Mouse (Mus musculus): ENCODE measurements around the gene 1700029H14Rik. TPM values are rescaled to one million over a fixed set of nuclear protein-coding genes. Genes with fewer than 3 reads are reported as not detected.

1700029H14Rik gene
- 2.8 TPM in 1 of 2 replicates, not detected in the other for total RNA-seq (2014; rRNA removed)
- polyA plus RNA-seq (2015; fragmentation: Nextera tagmentation; extraction: Ambion mirVana): 0.30 and 0.57 TPM in 2 replicates

GRCm38 (mm10) chr8:13562118-13562517 is at the start of gene 1700029H14Rik:
TSS of gene 1700029H14Rik (minus strand) at chr8:13562461.
- peak; percentile 47; the same call in 1 of the 2 replicates for ATAC-seq
- Histone ChIP-seq H3K27me3 (ENCODE audit: insufficient read depth, low read length) (no peaks in the 10 kb centered on the region), H3K9me3 (ENCODE audit: low read length) (no peaks in the 10 kb centered on the region), H3K36me3 (ENCODE audit: insufficient read depth, low read length) (0 out of 2 replicates have a peak, but pooled peaks cover 7% of the 10 kb centered on the region), H3K27ac (no peak within 1 kb of the TSS), H3K4me2 (ENCODE audit: low read depth, low read length) (no peak within 1 kb of the TSS), H3K9ac (replicated peaks; ENCODE audit: low read length) (no peak within 1 kb of the TSS), H3K4me3 (ENCODE audit: low read length) (no peak within 1 kb of the TSS), H3K4me1 (ENCODE audit: insufficient read depth, low read length) (no peaks in the 10 kb centered on the region)
- TF ChIP-seq CTCF (IDR thresholded peaks at IDR 0.05; ENCODE audit: low read depth): 0 out of 2 replicates have a peak, but pooled peaks have one; percentile 11
- 45% methylated on average over 13 of the region's 13 CpGs for WGBS
- no peak for DNase-seq (ENCODE audit: low spot score)

GRCm38 (mm10) chr8:13611702-13612101 is 49.4 kb upstream of the 1700029H14Rik start:
- Histone ChIP-seq H3K4me2 (ENCODE audit: low read depth, low read length) (no peak overlapping the region), H3K36me3 (ENCODE audit: insufficient read depth, low read length) (peaks cover 35% of the 10 kb centered on the region; the same call in 1 of the 2 replicates), H3K27ac (no peak overlapping the region), H3K4me3 (ENCODE audit: low read length) (no peak overlapping the region), H3K4me1 (ENCODE audit: insufficient read depth, low read length) (peaks cover 7% of the 10 kb centered on the region; the same call in 1 of the 2 replicates), H3K27me3 (ENCODE audit: insufficient read depth, low read length) (no peaks in the 10 kb centered on the region), H3K9ac (replicated peaks; ENCODE audit: low read length) (no peak overlapping the region), H3K9me3 (ENCODE audit: low read length) (no peaks in the 10 kb centered on the region)
- TF ChIP-seq CTCF (IDR thresholded peaks at IDR 0.05; ENCODE audit: low read depth): no peak
- WGBS: 90% methylated on average over 12 of the region's 12 CpGs
- ATAC-seq (no peak), DNase-seq (ENCODE audit: low spot score) (no peak)

- Histone ChIP-seq H3K4me1 (ENCODE audit: insufficient read depth, low read length) (peaks cover 6% of the 10 kb centered on the region; the same call in 1 of the 2 replicates), H3K9me3 (ENCODE audit: low read length) (no peaks in the 10 kb centered on the region), H3K4me2 (ENCODE audit: low read depth, low read length) (no peak overlapping the region), H3K9ac (replicated peaks; ENCODE audit: low read length) (no peak overlapping the region), H3K4me3 (ENCODE audit: low read length) (no peak overlapping the region), H3K36me3 (ENCODE audit: insufficient read depth, low read length) (peaks cover 35% of the 10 kb centered on the region; the same call in 1 of the 2 replicates), H3K27me3 (ENCODE audit: insufficient read depth, low read length) (no peaks in the 10 kb centered on the region), H3K27ac (no peak overlapping the region)
- ATAC-seq: no peak
- 85% methylated on average over 5 of the region's 5 CpGs for WGBS
- no peak for TF ChIP-seq CTCF (IDR thresholded peaks at IDR 0.05; ENCODE audit: low read depth)
- no peak for DNase-seq (ENCODE audit: low spot score)
Observed at GRCm38 (mm10) chr8:13609971-13610370, 47.7 kb upstream of the 1700029H14Rik start.

- ATAC-seq: no peak
Observed at GRCm38 (mm10) chr8:13608946-13609345, 46.7 kb upstream of the 1700029H14Rik start.

GRCm38 (mm10) chr8:13605920-13606480 is 43.7 kb upstream of the 1700029H14Rik start:
- ATAC-seq (no peak), DNase-seq (ENCODE audit: low spot score) (no peak)
- H3K9ac ChIP-seq (replicated peaks; ENCODE audit: low read length): no peak overlapping the region
- H3K27ac ChIP-seq: no peak overlapping the region
- peaks cover 8% of the 10 kb centered on the region; the same call in 1 of the 2 replicates for H3K36me3 ChIP-seq (ENCODE audit: insufficient read depth, low read length)
- H3K9me3 ChIP-seq (ENCODE audit: low read length): no peaks in the 10 kb centered on the region
- no peaks in the 10 kb centered on the region for H3K27me3 ChIP-seq (ENCODE audit: insufficient read depth, low read length)
- no peak overlapping the region for H3K4me3 ChIP-seq (ENCODE audit: low read length)
- H3K4me1 ChIP-seq (ENCODE audit: insufficient read depth, low read length): no peaks in the 10 kb centered on the region
- no peak for TF ChIP-seq CTCF (IDR thresholded peaks at IDR 0.05; ENCODE audit: low read depth)
- H3K4me2 ChIP-seq (ENCODE audit: low read depth, low read length): no peak overlapping the region
- WGBS: 77% methylated on average over 7 of the region's 7 CpGs

More at GRCm38 (mm10) chr8:13608946-13609345, 46.7 kb upstream of the 1700029H14Rik start:
- Histone ChIP-seq H3K4me2 (ENCODE audit: low read depth, low read length) (no peak overlapping the region), H3K36me3 (ENCODE audit: insufficient read depth, low read length) (peaks cover 32% of the 10 kb centered on the region; the same call in 1 of the 2 replicates), H3K9me3 (ENCODE audit: low read length) (no peaks in the 10 kb centered on the region), H3K9ac (replicated peaks; ENCODE audit: low read length) (no peak overlapping the region), H3K4me3 (ENCODE audit: low read length) (no peak overlapping the region), H3K4me1 (ENCODE audit: insufficient read depth, low read length) (no peaks in the 10 kb centered on the region), H3K27me3 (ENCODE audit: insufficient read depth, low read length) (no peaks in the 10 kb centered on the region), H3K27ac (no peak overlapping the region)
- no peak for TF ChIP-seq CTCF (IDR thresholded peaks at IDR 0.05; ENCODE audit: low read depth)
- WGBS: 93% methylated on average over 6 of the region's 6 CpGs
- no peak for DNase-seq (ENCODE audit: low spot score)

GRCm38 (mm10) chr8:13602621-13603020 is 40.4 kb upstream of the 1700029H14Rik start:
- no peak overlapping the region for H3K27ac ChIP-seq
- ATAC-seq (peak; percentile 75), DNase-seq (ENCODE audit: low spot score) (peak; percentile 82)
- WGBS: 52% methylated on average over 8 of the region's 8 CpGs
- no peaks in the 10 kb centered on the region for H3K9me3 ChIP-seq (ENCODE audit: low read length)
- H3K36me3 ChIP-seq (ENCODE audit: insufficient read depth, low read length): peaks cover 9% of the 10 kb centered on the region
- no peak overlapping the region for H3K9ac ChIP-seq (replicated peaks; ENCODE audit: low read length)
- H3K4me2 ChIP-seq (ENCODE audit: low read depth, low read length): no peak overlapping the region
- no peak overlapping the region for H3K4me3 ChIP-seq (ENCODE audit: low read length)
- H3K27me3 ChIP-seq (ENCODE audit: insufficient read depth, low read length): no peaks in the 10 kb centered on the region
- H3K4me1 ChIP-seq (ENCODE audit: insufficient read depth, low read length): no peaks in the 10 kb centered on the region
- peak; percentile 83 for TF ChIP-seq CTCF (IDR thresholded peaks at IDR 0.05; ENCODE audit: low read depth)

GRCm38 (mm10) chr8:13601166-13601565 is 38.9 kb upstream of the 1700029H14Rik start:
- ATAC-seq (no peak), DNase-seq (ENCODE audit: low spot score) (no peak)
- no peak overlapping the region for H3K4me2 ChIP-seq (ENCODE audit: low read depth, low read length)
- H3K27ac ChIP-seq: no peak overlapping the region
- H3K27me3 ChIP-seq (ENCODE audit: insufficient read depth, low read length): no peaks in the 10 kb centered on the region
- no peak overlapping the region for H3K4me3 ChIP-seq (ENCODE audit: low read length)
- H3K9me3 ChIP-seq (ENCODE audit: low read length): no peaks in the 10 kb centered on the region
- no peak for TF ChIP-seq CTCF (IDR thresholded peaks at IDR 0.05; ENCODE audit: low read depth)
- H3K9ac ChIP-seq (replicated peaks; ENCODE audit: low read length): no peak overlapping the region
- WGBS: 91% methylated on average over 11 of the region's 11 CpGs
- peaks cover 19% of the 10 kb centered on the region for H3K36me3 ChIP-seq (ENCODE audit: insufficient read depth, low read length)
- H3K4me1 ChIP-seq (ENCODE audit: insufficient read depth, low read length): no peaks in the 10 kb centered on the region
